Comparison of ENCODE assay signal across 8 mouse cellular contexts in the genomic region with DNA sequence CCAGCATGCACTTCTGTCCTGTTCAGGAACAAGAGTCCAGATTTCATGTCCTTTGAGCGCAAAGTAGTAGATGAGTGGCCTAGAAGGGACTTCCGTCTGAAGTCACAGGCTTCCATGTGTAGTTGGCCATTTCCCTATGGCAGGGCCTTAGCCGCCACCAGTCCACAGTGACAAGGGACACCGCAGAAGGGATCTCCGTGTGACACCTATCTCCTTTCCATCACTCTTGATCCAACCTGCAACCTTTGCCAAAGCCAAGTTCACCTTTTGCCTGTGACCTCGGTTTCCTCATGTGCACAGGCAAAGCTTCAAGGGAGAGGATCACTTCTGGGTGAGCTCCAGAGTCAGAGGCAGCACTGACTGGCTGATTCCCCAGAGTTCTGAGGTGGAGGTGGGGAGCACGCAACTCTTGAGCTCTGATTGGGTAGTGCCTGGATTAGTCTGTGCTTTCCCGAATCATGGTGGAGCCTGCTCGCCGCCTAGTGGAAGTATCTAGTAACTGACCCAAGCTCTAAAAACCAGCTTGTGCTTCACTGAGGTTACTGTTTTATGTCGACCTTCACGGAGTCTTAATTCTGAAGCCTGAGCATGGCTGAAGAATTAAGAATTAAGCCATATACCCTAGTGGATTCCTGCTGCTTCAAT. TPM values are rescaled to one million over a fixed set of nuclear protein-coding genes. Genes with fewer than 3 reads are reported as not detected.
DNase-seq lines count a peak whose midpoint lies in the region; ATAC-seq and TF ChIP-seq lines count a peak whose summit lies in the region.

No protein-coding gene starts in this region.

- TF ChIP-seq CTCF in E14TG2a.4 (conservative IDR thresholded peaks at IDR 0.05; ENCODE audit: low read length), result peak; percentile 91
- TF ChIP-seq CTCF in heart, postnatal 0 days (IDR thresholded peaks at IDR 0.05; ENCODE audit: low read depth), result peak; percentile 74
- peak; percentile 78 for TF ChIP-seq CTCF in liver, postnatal 0 days (IDR thresholded peaks at IDR 0.05; ENCODE audit: low read depth)

- H3K27me3 ChIP-seq in E14TG2a.4 (ENCODE audit: insufficient read depth, low read length), result peaks cover 27% of the 10 kb centered on the region
- no peaks in the 10 kb centered on the region for H3K27me3 ChIP-seq in heart, postnatal 0 days (ENCODE audit: control insufficient read depth, insufficient read depth, low read length)
- no peaks in the 10 kb centered on the region; the same call in 1 of the 2 replicates for H3K27me3 ChIP-seq in liver, postnatal 0 days (ENCODE audit: insufficient read depth, low read length)

- H3K9ac ChIP-seq in heart, postnatal 0 days (replicated peaks; ENCODE audit: low read depth, low read length), result no peak overlapping the region
- H3K9ac ChIP-seq in liver, postnatal 0 days (replicated peaks), result no peak overlapping the region

- WGBS in heart, postnatal 0 days, result 39% methylated on average over 12 of the region's 12 CpGs
- 37% methylated on average over 12 of the region's 12 CpGs for WGBS in liver, postnatal 0 days (ENCODE audit: insufficient replicate concordance)

- no peaks in the 10 kb centered on the region for H3K9me3 ChIP-seq in E14TG2a.4 (ENCODE audit: low read length)
- no peaks in the 10 kb centered on the region for H3K9me3 ChIP-seq in heart, postnatal 0 days (replicated peaks; ENCODE audit: control insufficient read depth, low read length)
- no peaks in the 10 kb centered on the region for H3K9me3 ChIP-seq in liver, postnatal 0 days (ENCODE audit: low read length)

- no peak for TF ChIP-seq EP300 in heart, postnatal 0 days (IDR thresholded peaks at IDR 0.05; ENCODE audit: low read depth)
- no peak for TF ChIP-seq EP300 in liver, postnatal 0 days (IDR thresholded peaks at IDR 0.05; ENCODE audit: low read depth)

- no peak overlapping the region for H3K4me3 ChIP-seq in E14TG2a.4 (replicated peaks; ENCODE audit: low read length)
- H3K4me3 ChIP-seq in heart, postnatal 0 days (ENCODE audit: low read depth, low read length), result no peak overlapping the region
- no peak overlapping the region for H3K4me3 ChIP-seq in liver, postnatal 0 days (ENCODE audit: low read depth, low read length)

- no peak overlapping the region for H3K4me2 ChIP-seq in heart, postnatal 0 days (ENCODE audit: low read depth, low read length)
- no peak overlapping the region for H3K4me2 ChIP-seq in liver, postnatal 0 days (ENCODE audit: low read depth, low read length)

- H3K27ac ChIP-seq in heart, postnatal 0 days (ENCODE audit: low read depth), result no peak overlapping the region
- no peak overlapping the region for H3K27ac ChIP-seq in liver, postnatal 0 days (ENCODE audit: low read depth)

- peaks cover 8% of the 10 kb centered on the region for H3K4me1 ChIP-seq in E14TG2a.4 (replicated peaks; ENCODE audit: low read depth, low read length)
- H3K4me1 ChIP-seq in heart, postnatal 0 days (ENCODE audit: control insufficient read depth, insufficient read depth), result no peaks in the 10 kb centered on the region
- H3K4me1 ChIP-seq in liver, postnatal 0 days (ENCODE audit: insufficient read depth), result no peaks in the 10 kb centered on the region

- H3K36me3 ChIP-seq in E14TG2a.4 (ENCODE audit: insufficient read depth, low read length), result no peaks in the 10 kb centered on the region
- H3K36me3 ChIP-seq in heart, postnatal 0 days (replicated peaks; ENCODE audit: control insufficient read depth, insufficient read depth, low read length), result no peaks in the 10 kb centered on the region
- no peaks in the 10 kb centered on the region for H3K36me3 ChIP-seq in liver, postnatal 0 days (replicated peaks; ENCODE audit: insufficient read depth, low read length)

- peak; percentile 75 for ATAC-seq in heart, postnatal 0 days (ENCODE audit: insufficient read depth, low read depth)
- peak; percentile 47; the same call in 1 of the 2 replicates for ATAC-seq in liver, postnatal 0 days

- DNase-seq in brain, adult 2 months (ENCODE audit: low read depth, low spot score), result peak; percentile 90
- peak; percentile 31 for DNase-seq in fibroblast of lung, adult 2 months (ENCODE audit: low read depth)
- DNase-seq in heart, postnatal 0 days (ENCODE audit: low spot score), result peak; percentile 76
- peak; percentile 81 to 82 for DNase-seq in kidney, postnatal 36 days
- peak; percentile 65 for DNase-seq in liver, postnatal 0 days
- peak; percentile 33 for DNase-seq in ovary, postnatal 14 days (ENCODE audit: low spot score)
- peak; percentile 47 for DNase-seq in thymus, postnatal 25 days

RNA-seq across cellular contexts. Expression of a gene that starts 27.3 kb away (rescaled TPM):
- 8.2 and 11.3 TPM in 2 replicates for total RNA-seq in heart, postnatal 0 days (2014; rRNA removed; ENCODE audit: low replicate concordance)
- 1.7 and 2.5 TPM in 2 replicates for polyA plus RNA-seq in heart, postnatal 0 days (2015; fragmentation: Nextera tagmentation; extraction: Ambion mirVana)
- 0.23 and 0.24 TPM in 2 replicates for polyA plus RNA-seq in liver, postnatal 0 days (2015; fragmentation: Nextera tagmentation; extraction: Ambion mirVana)

RNA-seq across cellular contexts. Expression of a gene that starts 45.9 kb away (rescaled TPM):
- 13.0 and 17.6 TPM in 2 replicates for total RNA-seq in heart, postnatal 0 days (2014; rRNA removed; ENCODE audit: low replicate concordance)
- 7.0 and 7.4 TPM in 2 replicates for polyA plus RNA-seq in heart, postnatal 0 days (2015; fragmentation: Nextera tagmentation; extraction: Ambion mirVana)
- polyA plus RNA-seq in liver, postnatal 0 days (2015; fragmentation: Nextera tagmentation; extraction: Ambion mirVana), result 0.05 and 0.08 TPM in 2 replicates

Comparison
In these comparisons a context has a peak if more than half of its experiments do, and no peak if none do; other contexts are left out.
1. DNase-seq: peak in every context shown above with its lines; median percentile 90 in brain, adult 2 months; 82 in kidney, postnatal 36 days; 76 in heart, postnatal 0 days; 65 in liver, postnatal 0 days; 47 in thymus, postnatal 25 days; 33 in ovary, postnatal 14 days; 31 in fibroblast of lung, adult 2 months.